Mouse (Mus musculus) ovary, postnatal 10 days (tissue): ENCODE data around the gene Lgalsl.

Experiments
- DNase-seq: peaks from one replicate; pipeline ENCODE4 v3.0.0; 2022; ENCODE audit warnings: low spot score

The Lgalsl gene

GRCm38 (mm10) chr11:20830686-20831505 is at the start of gene Lgalsl:
TSS of gene Lgalsl (minus strand) at chr11:20831056.
- DNase-seq: peak; percentile 62

DNA sequence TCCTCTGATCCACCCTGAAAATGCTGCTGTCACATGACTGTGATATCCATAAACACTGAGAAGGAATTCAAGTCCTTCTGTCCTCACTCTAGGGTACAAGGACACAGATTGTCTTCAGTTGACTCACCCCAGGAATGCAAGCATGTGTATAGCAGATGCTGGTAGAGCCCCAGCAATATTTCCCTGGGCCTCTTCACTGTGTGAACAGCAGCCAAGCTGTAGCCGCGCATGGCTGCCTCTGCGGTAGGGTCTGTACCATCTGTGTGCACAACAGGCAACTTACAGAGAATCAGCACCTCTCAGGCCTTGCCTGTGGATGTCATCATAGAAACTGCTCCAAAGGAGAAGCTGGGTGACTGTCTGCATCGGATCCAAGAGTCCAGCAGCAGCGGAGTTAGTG is 47.8 kb upstream of the Lgalsl start:
- DNase-seq: no peak

- no peak for DNase-seq
These were observed 46.8 kb upstream of the Lgalsl start for GRCm38 (mm10) chr11:20877578-20878096.

DNA sequence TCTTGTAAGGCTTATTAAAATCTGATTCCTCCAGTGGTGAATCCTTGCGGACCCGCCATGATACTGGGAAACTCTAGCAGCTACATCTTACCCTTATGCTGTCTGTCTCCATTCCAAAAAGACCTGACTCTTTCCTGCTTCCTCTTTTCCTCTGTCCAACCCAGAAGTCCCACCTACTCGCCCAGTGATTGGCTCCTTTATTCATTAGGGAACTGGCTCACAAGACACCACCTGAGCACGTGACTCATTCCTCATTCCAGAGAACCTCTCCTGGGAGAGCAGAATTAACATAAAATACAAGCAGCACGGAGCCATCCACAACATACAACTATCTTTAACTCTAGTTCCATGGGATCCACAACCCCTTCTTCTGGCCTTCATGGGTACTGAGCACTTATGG is 42.5 kb upstream of the Lgalsl start:
- no peak for DNase-seq

DNA sequence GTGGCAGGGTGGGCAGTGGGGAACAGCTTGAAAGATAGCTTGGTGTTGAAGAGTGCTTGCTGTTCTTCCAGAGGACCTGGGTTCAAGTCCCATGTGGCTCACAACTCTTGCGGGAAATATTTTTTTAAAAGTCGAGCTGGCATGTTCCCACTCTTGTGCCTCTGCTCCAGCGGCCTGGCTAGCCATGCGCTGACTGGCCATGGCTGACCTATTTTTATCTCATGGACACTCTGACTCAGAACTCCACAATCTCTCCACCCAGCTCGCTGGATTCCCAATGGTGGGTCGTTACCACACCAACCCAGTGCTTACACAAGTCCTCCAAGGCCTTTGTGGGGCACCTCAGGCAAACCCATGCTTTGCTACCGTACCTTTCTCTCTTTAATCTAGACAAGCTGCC is 42.1 kb upstream of the Lgalsl start:
- DNase-seq: no peak

DNA sequence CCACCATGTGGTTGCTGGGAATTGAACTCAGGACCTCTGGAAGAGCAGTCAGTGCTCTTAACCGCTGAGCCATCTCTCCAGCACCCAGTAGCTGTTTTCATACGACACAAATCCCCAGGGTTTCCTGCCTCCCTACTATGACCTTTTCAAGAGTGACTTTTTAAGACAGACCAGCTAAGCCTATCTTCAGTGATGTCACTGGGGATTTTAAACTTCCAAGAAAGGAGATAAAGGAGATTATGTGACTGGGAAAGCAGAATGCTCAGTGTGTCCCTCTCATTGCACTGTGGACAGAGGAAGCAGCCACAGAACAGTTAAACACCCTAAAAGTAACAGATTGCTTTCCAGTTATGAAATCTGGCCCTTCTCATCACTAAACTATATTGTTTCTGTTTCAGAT is 41.6 kb upstream of the Lgalsl start:
- DNase-seq: no peak

DNA sequence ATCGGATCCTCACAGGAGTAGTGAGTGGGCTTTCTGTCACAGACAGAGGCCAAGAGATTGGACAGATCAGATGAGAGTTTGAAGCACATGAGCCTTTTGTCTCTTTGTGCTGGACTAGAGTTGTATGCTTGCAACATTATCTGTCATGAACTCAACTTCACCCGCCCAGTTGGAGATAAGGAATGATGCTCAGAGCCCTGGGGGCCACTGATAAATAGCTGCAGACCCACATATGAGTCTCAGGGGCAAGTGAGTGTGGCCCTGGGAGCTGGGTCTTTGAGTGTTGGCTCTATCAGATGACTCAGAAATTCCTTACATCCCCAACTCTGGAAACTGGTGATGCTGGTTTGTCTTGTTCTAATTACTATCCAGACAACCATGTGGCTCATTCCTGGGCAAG is 39.1 kb upstream of the Lgalsl start:
- no peak for DNase-seq

DNA sequence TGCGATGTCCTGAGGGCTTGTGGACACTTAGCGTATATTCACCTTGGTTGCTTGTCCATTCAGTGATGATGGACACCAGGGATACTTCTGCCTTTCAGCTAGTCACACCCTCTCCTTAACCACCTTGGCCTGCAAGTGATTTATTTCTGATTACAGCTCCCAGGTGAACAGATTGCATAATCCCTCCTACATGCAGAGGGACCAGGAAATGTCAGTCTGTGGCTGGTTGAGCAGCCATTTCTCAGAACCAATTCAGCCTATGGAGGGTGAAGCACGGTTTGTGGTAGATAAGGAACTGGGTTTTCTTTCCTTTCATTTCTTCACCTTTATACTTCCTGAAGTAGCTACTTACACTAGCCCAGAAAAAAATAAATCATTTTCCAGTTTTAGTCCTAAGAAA is 34.6 kb upstream of the Lgalsl start:
- no peak for DNase-seq

DNA sequence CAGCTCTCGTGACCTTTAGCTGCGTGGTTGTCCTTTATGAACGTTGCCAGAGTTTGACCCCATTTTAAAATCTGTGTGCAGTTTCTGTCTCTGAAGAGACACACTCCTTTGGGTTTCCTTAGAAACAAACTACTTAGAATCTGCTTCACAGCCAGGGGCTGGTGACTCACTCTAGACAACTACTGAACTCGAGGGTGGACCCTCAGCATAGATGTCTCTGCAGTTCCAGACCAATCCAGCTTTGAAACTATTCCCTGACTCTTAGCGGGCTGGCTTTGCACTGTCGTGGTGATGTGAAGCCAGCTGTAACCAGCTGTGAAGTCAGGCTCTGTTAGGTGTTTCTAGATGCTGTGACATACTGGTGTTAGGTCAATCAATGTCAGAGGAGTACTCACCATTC is 33.8 kb upstream of the Lgalsl start:
- no peak for DNase-seq

GRCm38 (mm10) chr11:20862101-20862500 is 31.2 kb upstream of the Lgalsl start:
- DNase-seq: no peak

DNA sequence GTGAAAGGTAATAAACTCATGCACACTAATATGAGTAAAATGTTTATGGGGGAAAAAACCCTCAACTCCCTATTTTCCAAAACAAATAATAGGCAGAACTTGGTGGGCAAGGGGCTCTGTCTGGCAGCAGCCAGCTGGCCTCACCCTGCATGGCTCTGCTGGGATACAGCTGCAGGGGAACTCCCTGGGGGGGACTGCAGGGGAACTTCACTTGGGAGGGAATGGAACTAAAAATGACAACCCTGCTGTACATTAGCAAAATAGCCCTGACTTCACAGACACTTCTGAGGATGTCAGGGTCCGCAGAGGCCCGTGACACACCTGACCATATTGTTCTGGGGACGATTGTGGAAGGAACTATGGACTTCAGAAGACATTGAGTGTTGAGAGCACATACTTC is 29.5 kb upstream of the Lgalsl start:
- no peak for DNase-seq

GRCm38 (mm10) chr11:20859858-20860257 is 29.0 kb upstream of the Lgalsl start:
- no peak for DNase-seq

GRCm38 (mm10) chr11:20858921-20859668 is 28.2 kb upstream of the Lgalsl start:
- peak; percentile 55 for DNase-seq

DNA sequence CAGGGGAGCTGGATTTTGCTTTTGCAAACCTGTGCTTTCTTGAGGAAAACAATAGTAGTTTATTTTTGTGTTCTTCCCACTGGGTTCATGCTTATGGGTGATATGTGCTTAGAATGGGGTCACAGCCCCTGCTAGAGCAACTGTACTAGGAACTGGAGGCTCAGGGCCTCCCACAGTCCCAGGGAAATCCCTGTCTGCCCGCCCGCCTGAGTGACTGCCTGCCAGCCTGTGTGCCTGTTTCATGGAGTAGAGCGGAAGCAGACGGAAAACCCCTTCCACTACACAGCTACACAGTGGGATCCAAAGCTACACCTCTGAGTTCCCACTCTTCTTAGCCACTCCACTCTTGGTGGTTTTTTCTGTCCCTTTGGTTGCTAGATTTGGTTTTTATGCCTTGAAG is 27.1 kb upstream of the Lgalsl start:
- DNase-seq: no peak

- no peak for DNase-seq
These were observed 23.3 kb upstream of the Lgalsl start for GRCm38 (mm10) chr11:20854032-20854741.

DNA sequence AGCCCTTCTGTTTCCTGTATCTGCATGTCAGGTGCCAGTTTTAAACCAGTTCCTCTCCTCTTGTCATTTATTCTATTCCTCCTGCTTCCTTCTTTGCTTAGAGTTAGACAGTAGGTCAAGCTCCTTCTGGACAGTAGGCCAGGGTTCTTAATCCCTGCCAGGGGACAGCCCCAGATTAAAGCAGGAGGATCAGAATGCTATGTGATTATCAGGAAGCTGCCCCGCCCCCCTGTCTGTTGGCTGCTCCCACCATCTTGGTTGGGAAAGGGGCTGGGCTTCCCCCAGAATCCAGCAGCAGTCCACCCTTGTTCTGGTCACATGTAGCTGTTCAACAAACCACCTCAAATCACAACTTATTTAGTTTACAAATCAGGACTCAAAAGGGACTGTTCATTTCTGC is 19.3 kb upstream of the Lgalsl start:
- no peak for DNase-seq

GRCm38 (mm10) chr11:20849403-20849802 is 18.5 kb upstream of the Lgalsl start:
- DNase-seq: no peak

GRCm38 (mm10) chr11:20837366-20837765 is 6.5 kb upstream of the Lgalsl start:
- no peak for DNase-seq

- no peak for DNase-seq
These were observed 813 bp upstream of the Lgalsl start for GRCm38 (mm10) chr11:20831600-20832137.

DNA sequence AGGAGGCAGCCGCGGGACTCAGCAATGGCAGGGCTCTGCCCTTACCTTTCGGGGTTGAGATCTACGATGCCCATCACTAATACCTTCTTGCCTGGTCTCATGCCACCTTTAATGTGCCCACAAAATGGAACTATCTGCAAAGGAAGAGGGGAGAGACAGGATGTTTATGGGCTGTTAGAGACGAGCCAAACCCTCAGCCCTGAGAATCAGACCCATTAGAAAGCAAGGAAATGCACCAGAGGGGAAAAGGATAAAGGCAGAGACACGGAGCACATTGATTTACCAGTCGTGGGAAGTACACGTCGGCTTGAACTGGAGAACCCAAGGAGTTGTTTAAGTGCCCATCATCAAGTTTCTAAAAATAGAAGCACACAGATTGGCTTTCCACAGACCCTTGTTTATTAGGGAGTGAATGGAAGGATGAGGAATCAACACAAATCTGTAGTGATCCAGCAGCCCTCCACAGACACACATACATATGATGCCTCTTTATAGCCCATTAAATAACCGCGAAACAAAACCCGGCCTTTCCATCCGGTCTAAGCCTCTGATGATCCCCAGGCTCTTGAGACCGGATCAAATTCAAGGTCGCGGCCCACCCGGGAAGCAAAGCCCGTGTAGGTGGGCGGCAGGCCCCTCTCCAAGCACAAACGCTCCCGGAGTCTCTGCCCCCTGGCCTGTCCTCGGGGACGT is 717 bp downstream of the Lgalsl start:
- DNase-seq: no peak

GRCm38 (mm10) chr11:20829056-20829686 is 1.7 kb downstream of the Lgalsl start:
- DNase-seq: no peak
